Mouse (Mus musculus) MEL (cell line): ENCODE data around the gene Gm17268. TPM values are rescaled to one million over a fixed set of nuclear protein-coding genes. Genes with fewer than 3 reads are reported as not detected.

Source experiments
- DNase-seq: peaks from one replicate; pipeline ENCODE4 v3.0.0; 2011; ENCODE audit warnings: low read depth, low spot score
- H3K27ac ChIP-seq: 2 replicates; pipeline ENCODE4 v1.5.1; 2012; ENCODE audit warnings: low read depth, mild to moderate bottlenecking, control low read depth, low read length, moderate library complexity; ENCODE audit not compliant: control insufficient read depth
- H3K27me3 ChIP-seq, 2 experiments: fragments of 150-350 bp in 1 of 2; sonication (generic) in 1 of 2; 2 replicates each; pipeline ENCODE4 v1.6.1; 2012; ENCODE audit warnings: low read length in 2 of 2, mild to moderate bottlenecking in 2 of 2, improper control_type of control experiment in 1 of 2, moderate library complexity in 1 of 2; ENCODE audit not compliant: insufficient read depth in 2 of 2, control insufficient read depth in 1 of 2
- H3K36me3 ChIP-seq, 2 experiments: 2 replicates each; pipeline ENCODE4 v1.6.1; 2012 to 2014; ENCODE audit warnings: low read length in 2 of 2, improper control_type of control experiment in 1 of 2, inconsistent platforms in 1 of 2, mild to moderate bottlenecking in 1 of 2; ENCODE audit not compliant: insufficient read depth in 2 of 2, control insufficient read depth in 1 of 2
- H3K4me1 ChIP-seq, 2 experiments: fragments of 150-350 bp in 1 of 2; sonication (generic) in 1 of 2; 2 replicates each; pipeline ENCODE4 v1.6.1; 2012; ENCODE audit warnings: low read length in 2 of 2, improper control_type of control experiment in 1 of 2, mild to moderate bottlenecking in 1 of 2; ENCODE audit not compliant: insufficient read depth in 2 of 2, control insufficient read depth in 1 of 2
- H3K4me3 ChIP-seq, 2 experiments: fragments of 150-350 bp in 1 of 2; sonication (generic) in 1 of 2; 2 replicates each; pipeline ENCODE4 v1.5.1; 2012; ENCODE audit warnings: low read depth in 2 of 2, low read length in 2 of 2, mild to moderate bottlenecking in 2 of 2, moderate library complexity in 2 of 2, control low read depth in 1 of 2, improper control_type of control experiment in 1 of 2; ENCODE audit not compliant: control insufficient read depth in 1 of 2, insufficient read depth in 1 of 2
- H3K79me2 ChIP-seq: 2 replicates; pipeline ENCODE4 v1.6.1; 2012; ENCODE audit warnings: mild to moderate bottlenecking, low read length, moderate library complexity; ENCODE audit not compliant: control insufficient read depth, poor library complexity, insufficient read depth
- H3K9ac ChIP-seq: 2 replicates; pipeline ENCODE4 v1.6.1; 2012; ENCODE audit warnings: low read depth, mild to moderate bottlenecking, control low read depth, low read length, moderate library complexity; ENCODE audit not compliant: control insufficient read depth, poor library complexity, severe bottlenecking
- H3K9me3 ChIP-seq: fragments of 150-350 bp; sonication (generic); replicated peaks from 2 replicates; pipeline ENCODE4 v1.6.1; 2012; ENCODE audit warnings: mild to moderate bottlenecking, low read length, improper control_type of control experiment, moderate library complexity; ENCODE audit not compliant: insufficient read depth
- CHD1 ChIP-seq: IDR thresholded peaks from 2 replicates; pipeline ENCODE4 v1.6.1; 2012; ENCODE audit warnings: low read depth, mild to moderate bottlenecking, inconsistent platforms, low read length, improper control_type of control experiment
- CHD2 ChIP-seq: IDR thresholded peaks from 2 replicates; pipeline ENCODE4 v1.6.1; 2011; ENCODE audit warnings: low read length, improper control_type of control experiment
- GATA1 ChIP-seq: IDR thresholded peaks from 2 replicates; pipeline ENCODE4 v1.6.1; 2011; ENCODE audit warnings: low read depth, low read length, improper control_type of control experiment
- MAFK ChIP-seq: IDR thresholded peaks from 2 replicates; pipeline ENCODE4 v1.6.1; 2011; ENCODE audit warnings: low read depth, mild to moderate bottlenecking, low read length, improper control_type of control experiment, borderline replicate concordance
- MAZ ChIP-seq: IDR thresholded peaks from 2 replicates; pipeline ENCODE4 v1.6.1; 2012; ENCODE audit warnings: low read depth, mild to moderate bottlenecking, inconsistent platforms, low read length, improper control_type of control experiment
- MYC ChIP-seq: IDR thresholded peaks from 2 replicates; pipeline ENCODE4 v1.6.1; 2011; ENCODE audit warnings: low read depth, mild to moderate bottlenecking, low read length, improper control_type of control experiment, moderate library complexity
- POLR2A ChIP-seq, 2 experiments: IDR thresholded peaks; 2 replicates each; pipeline ENCODE4 v1.6.1; 2011 to 2012; ENCODE audit warnings: low read length in 2 of 2, mild to moderate bottlenecking in 2 of 2, control low read depth in 1 of 2, improper control_type of control experiment in 1 of 2, low read depth in 1 of 2, moderate library complexity in 1 of 2; ENCODE audit not compliant: control insufficient read depth in 1 of 2, insufficient read depth in 1 of 2, poor library complexity in 1 of 2
- RCOR1 ChIP-seq: IDR thresholded peaks from 2 replicates; pipeline ENCODE4 v1.6.1; 2012; ENCODE audit warnings: low read depth, mild to moderate bottlenecking, inconsistent platforms, low read length, improper control_type of control experiment
- SIN3A ChIP-seq: IDR thresholded peaks from 2 replicates; pipeline ENCODE4 v1.6.1; 2012; ENCODE audit warnings: low read length, improper control_type of control experiment, inconsistent platforms
- TCF12 ChIP-seq: IDR thresholded peaks from 2 replicates; pipeline ENCODE4 v1.6.1; 2014; ENCODE audit warnings: low read depth, mild to moderate bottlenecking, inconsistent platforms, low read length, improper control_type of control experiment, moderate library complexity
- UBTF ChIP-seq: IDR thresholded peaks from 2 replicates; pipeline ENCODE4 v1.6.1; 2012; ENCODE audit warnings: low read depth, mild to moderate bottlenecking, inconsistent platforms, low read length, improper control_type of control experiment, moderate library complexity, borderline replicate concordance; ENCODE audit not compliant: insufficient read depth
- USF2 ChIP-seq, 2 experiments: IDR thresholded peaks; 2 replicates each; pipeline ENCODE4 v1.6.1; 2011 to 2012; ENCODE audit warnings: improper control_type of control experiment in 2 of 2, low read length in 2 of 2, borderline replicate concordance in 1 of 2, inconsistent platforms in 1 of 2, low read depth in 1 of 2, mild to moderate bottlenecking in 1 of 2; ENCODE audit not compliant: insufficient read depth in 1 of 2
- ZMIZ1 ChIP-seq: IDR thresholded peaks from 2 replicates; pipeline ENCODE4 v1.6.1; 2012; ENCODE audit warnings: low read depth, mild to moderate bottlenecking, inconsistent platforms, low read length, improper control_type of control experiment, moderate library complexity
- polyA plus RNA-seq, 2 experiments: library from polyadenylated mRNA; stranded (reverse) in 1 of 2; unstranded in 1 of 2; fragments of >175 nt in 1 of 2; fragments of >200 nt in 1 of 2; gene quantifications; 2 replicates each; pipeline versions ENCODE4 v1.2.1 to v1.2.4; 2012; ENCODE audit warnings: low replicate concordance in 2 of 2, low read depth in 1 of 2; ENCODE audit not compliant: insufficient read length in 2 of 2, insufficient read depth in 1 of 2, missing spikeins in 1 of 2
- total RNA-seq: library from RNA; depleted of rRNA; stranded (reverse); fragments of 300-350 nt; gene quantifications from 2 replicates; pipeline ENCODE4 v1.2.3, GENCODE M21; 2012

The Gm17268 gene
- total and polyA plus RNA-seq, 3 experiments, result not detected

DNA sequence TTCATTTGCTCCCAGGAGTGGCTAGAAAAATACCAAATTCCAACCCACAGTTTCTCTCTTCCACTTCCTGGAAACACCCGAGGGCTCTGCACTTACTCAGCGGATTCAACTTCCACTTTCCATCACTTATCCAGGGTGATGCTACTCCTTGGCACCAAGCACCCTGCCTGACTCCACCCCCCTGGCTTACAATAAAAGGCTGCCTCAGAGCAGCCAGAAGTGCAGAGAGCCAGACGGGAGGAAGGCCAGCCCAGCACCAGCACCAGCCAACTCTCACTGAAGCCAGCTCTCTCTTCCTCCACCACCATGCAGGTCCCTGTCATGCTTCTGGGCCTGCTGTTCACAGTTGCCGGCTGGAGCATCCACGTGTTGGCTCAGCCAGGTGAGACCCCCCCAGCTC is 3.0 kb downstream of the Gm17268 start, which contains the start of gene Ccl2:
TSS of gene Ccl2 (plus strand) at position 216 of the 400 bp plus-strand sequence.
- Histone ChIP-seq H3K27me3 (no peaks in the 10 kb centered on the region), H3K79me2 (no peaks in the 10 kb centered on the region), H3K4me1 (no peaks in the 10 kb centered on the region), H3K9me3 (no peaks in the 10 kb centered on the region), H3K9ac (no peak within 1 kb of the TSS), H3K27ac (no peak within 1 kb of the TSS), H3K36me3 (no peaks in the 10 kb centered on the region)
- DNase-seq, result peak; percentile 24
- TF ChIP-seq GATA1 (no peak), MAZ (no peak)
- TF ChIP-seq, all 39 proteins: peak for 0
- no peak within 1 kb of the TSS for H3K4me3 ChIP-seq

GRCm38 (mm10) chr11:82034446-82034845 is 3.9 kb downstream of the Gm17268 start:
- no peak overlapping the region for H3K27ac ChIP-seq
- H3K4me3 ChIP-seq, result no peak overlapping the region
- no peaks in the 10 kb centered on the region for H3K79me2 ChIP-seq
- no peaks in the 10 kb centered on the region for H3K4me1 ChIP-seq
- no peaks in the 10 kb centered on the region for H3K36me3 ChIP-seq
- H3K9me3 ChIP-seq, result no peaks in the 10 kb centered on the region
- DNase-seq, result no peak
- H3K9ac ChIP-seq, result no peak overlapping the region
- H3K27me3 ChIP-seq, result no peaks in the 10 kb centered on the region
- TF ChIP-seq ZMIZ1 (no peak), MAFK (no peak), TCF12 (no peak), SIN3A (no peak), GATA1 (no peak), CHD2 (no peak), UBTF (no peak)

DNA sequence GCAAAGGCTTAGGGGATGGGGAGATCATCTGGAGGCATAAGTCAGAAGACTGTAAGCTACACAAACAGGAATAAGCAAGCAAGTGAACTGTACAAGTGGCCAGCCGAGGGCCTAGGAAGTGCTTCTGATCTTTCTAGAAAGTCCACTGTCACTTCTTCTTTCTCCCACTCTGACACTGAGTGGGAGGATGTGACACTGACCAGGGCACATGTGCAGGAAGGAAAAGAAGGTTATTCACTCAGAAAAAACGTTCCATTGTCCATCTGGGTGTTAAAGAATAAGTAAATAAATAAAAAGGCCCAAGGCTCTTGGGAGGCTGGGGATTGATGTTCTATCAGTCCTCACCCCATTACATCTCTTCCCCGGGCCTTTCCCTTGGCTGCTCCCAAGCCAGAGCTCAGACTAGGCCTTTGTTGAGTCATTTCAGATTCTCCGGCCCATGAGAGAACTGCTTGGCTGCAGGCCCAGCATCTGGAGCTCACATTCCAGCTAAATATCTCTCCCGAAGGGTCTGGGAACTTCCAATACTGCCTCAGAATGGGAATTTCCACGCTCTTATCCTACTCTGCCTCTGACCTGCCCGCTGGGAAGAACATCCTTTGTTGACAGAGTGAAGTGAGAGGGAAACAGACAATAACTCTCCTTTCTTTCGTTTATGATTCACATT is 5.6 kb downstream of the Gm17268 start:
- H3K4me3 ChIP-seq, result no peak overlapping the region
- H3K4me1 ChIP-seq, result no peaks in the 10 kb centered on the region
- no peaks in the 10 kb centered on the region for H3K36me3 ChIP-seq
- TF ChIP-seq CHD1, result no peak
- no peak for TF ChIP-seq RCOR1
- no peak for TF ChIP-seq POLR2A (IDR thresholded peaks at IDR 0.05; ENCODE audit: control insufficient read depth in 1 of 2, insufficient read depth in 1 of 2, low read depth in 1 of 2, low read length in 2 of 2, poor library complexity in 1 of 2)
- TF ChIP-seq USF2 (IDR thresholded peaks at IDR 0.05; ENCODE audit: borderline replicate concordance in 1 of 2, insufficient read depth in 1 of 2, low read depth in 1 of 2, low read length in 2 of 2), result no peak
- TF ChIP-seq MYC, result no peak
- H3K9ac ChIP-seq, result no peak overlapping the region
- DNase-seq, result no peak
- H3K27me3 ChIP-seq, result no peaks in the 10 kb centered on the region
- H3K9me3 ChIP-seq, result no peaks in the 10 kb centered on the region
- H3K27ac ChIP-seq, result no peak overlapping the region
- H3K79me2 ChIP-seq, result no peaks in the 10 kb centered on the region
